Mouse (Mus musculus): ENCODE measurements around the gene Pycr1. TPM values are rescaled to one million over a fixed set of nuclear protein-coding genes. Genes with fewer than 3 reads are reported as not detected.

Gene Pycr1
- total and polyA plus RNA-seq, 2 experiments from 2014 or later, result 8.6 to 10.4 TPM

GRCm38 (mm10) chr11:120627468-120628300 is 15.9 kb downstream of the Pycr1 start:
- ATAC-seq (ENCODE audit: low FRiP score) (no peak), DNase-seq (ENCODE audit: low spot score) (no peak)
- H3K27ac ChIP-seq (ENCODE audit: low read depth, low read length), result no peak overlapping the region
- no peak overlapping the region for H3K9ac ChIP-seq (replicated peaks; ENCODE audit: low read length, poor library complexity, severe bottlenecking)
- H3K4me1 ChIP-seq (ENCODE audit: insufficient read depth, low read length), result peaks cover 8% of the 10 kb centered on the region
- peaks cover 33% of the 10 kb centered on the region for H3K36me3 ChIP-seq (ENCODE audit: insufficient read depth, low read length)
- WGBS, result 82% methylated on average over 22 of the region's 22 CpGs
- H3K4me2 ChIP-seq (ENCODE audit: low read depth, low read length, poor library complexity, severe bottlenecking), result no peak overlapping the region
- H3K27me3 ChIP-seq (ENCODE audit: insufficient read depth, low read length), result no peaks in the 10 kb centered on the region
- H3K4me3 ChIP-seq (ENCODE audit: low read depth, low read length), result no peak overlapping the region
- H3K9me3 ChIP-seq (ENCODE audit: low read length), result no peaks in the 10 kb centered on the region
- TF ChIP-seq CTCF (IDR thresholded peaks at IDR 0.05), result no peak

GRCm38 (mm10) chr11:120626785-120627467 is 16.6 kb downstream of the Pycr1 start:
- Histone ChIP-seq H3K27me3 (ENCODE audit: insufficient read depth, low read length) (no peaks in the 10 kb centered on the region), H3K9ac (replicated peaks; ENCODE audit: low read length, poor library complexity, severe bottlenecking) (no peak overlapping the region), H3K4me2 (ENCODE audit: low read depth, low read length, poor library complexity, severe bottlenecking) (no peak overlapping the region), H3K4me3 (ENCODE audit: low read depth, low read length) (no peak overlapping the region), H3K9me3 (ENCODE audit: low read length) (no peaks in the 10 kb centered on the region), H3K36me3 (ENCODE audit: insufficient read depth, low read length) (peaks cover 36% of the 10 kb centered on the region), H3K27ac (ENCODE audit: low read depth, low read length) (no peak overlapping the region), H3K4me1 (ENCODE audit: insufficient read depth, low read length) (peaks cover 8% of the 10 kb centered on the region)
- WGBS, result 87% methylated on average over 11 of the region's 11 CpGs
- no peak for DNase-seq (ENCODE audit: low spot score)
- TF ChIP-seq CTCF (IDR thresholded peaks at IDR 0.05), result no peak
- ATAC-seq (ENCODE audit: low FRiP score), result no peak

GRCm38 (mm10) chr11:120625152-120625775 is 18.3 kb downstream of the Pycr1 start, which contains the start of gene Sirt7:
Gene Sirt7 (minus strand): TSS chr11:120625240.
- no peaks in the 10 kb centered on the region for H3K9me3 ChIP-seq (ENCODE audit: low read length)
- H3K4me1 ChIP-seq (ENCODE audit: insufficient read depth, low read length), result peaks cover 3% of the 10 kb centered on the region; the same call in 1 of the 2 replicates
- peak within 1 kb of the TSS; percentile 64 for H3K4me3 ChIP-seq (ENCODE audit: low read depth, low read length)
- WGBS, result 15% methylated on average over 5 of the region's 5 CpGs
- H3K9ac ChIP-seq (replicated peaks; ENCODE audit: low read length, poor library complexity, severe bottlenecking), result peak within 1 kb of the TSS; percentile 59
- no peak for TF ChIP-seq CTCF (IDR thresholded peaks at IDR 0.05)
- H3K27ac ChIP-seq (ENCODE audit: low read depth, low read length), result peak within 1 kb of the TSS; percentile 86
- H3K4me2 ChIP-seq (ENCODE audit: low read depth, low read length, poor library complexity, severe bottlenecking), result peak within 1 kb of the TSS; percentile 97
- DNase-seq (ENCODE audit: low spot score) (no peak), ATAC-seq (ENCODE audit: low FRiP score) (peak; percentile 45)
- H3K36me3 ChIP-seq (ENCODE audit: insufficient read depth, low read length), result peaks cover 51% of the 10 kb centered on the region
- H3K27me3 ChIP-seq (ENCODE audit: insufficient read depth, low read length), result no peaks in the 10 kb centered on the region

- no peaks in the 10 kb centered on the region for H3K27me3 ChIP-seq (ENCODE audit: insufficient read depth, low read length)
- no peak for TF ChIP-seq CTCF (IDR thresholded peaks at IDR 0.05)
- H3K36me3 ChIP-seq (ENCODE audit: insufficient read depth, low read length), result peaks cover 52% of the 10 kb centered on the region
- DNase-seq (ENCODE audit: low spot score) (peak; percentile 94), ATAC-seq (ENCODE audit: low FRiP score) (peak; percentile 83)
- H3K27ac ChIP-seq (ENCODE audit: low read depth, low read length), result peak overlapping the region; percentile 86
- peak overlapping the region; percentile 64 for H3K4me3 ChIP-seq (ENCODE audit: low read depth, low read length)
- WGBS, result under 1% methylated on average over 47 of the region's 53 CpGs
- H3K9me3 ChIP-seq (ENCODE audit: low read length), result no peaks in the 10 kb centered on the region
- peak overlapping the region; percentile 97 for H3K4me2 ChIP-seq (ENCODE audit: low read depth, low read length, poor library complexity, severe bottlenecking)
- H3K4me1 ChIP-seq (ENCODE audit: insufficient read depth, low read length), result 0 out of 2 replicates have a peak, but pooled peaks cover 3% of the 10 kb centered on the region
- peak overlapping the region; percentile 59 for H3K9ac ChIP-seq (replicated peaks; ENCODE audit: low read length, poor library complexity, severe bottlenecking)
These were observed 18.9 kb downstream of the Pycr1 start for GRCm38 (mm10) chr11:120624680-120625111.

- peak overlapping the region; percentile 86 for H3K27ac ChIP-seq (ENCODE audit: low read depth, low read length)
- WGBS, result 14% methylated on average over 29 of the region's 30 CpGs
- peak overlapping the region; percentile 59 for H3K9ac ChIP-seq (replicated peaks; ENCODE audit: low read length, poor library complexity, severe bottlenecking)
- TF ChIP-seq CTCF (IDR thresholded peaks at IDR 0.05), result peak; percentile 68
- peak overlapping the region; percentile 64 for H3K4me3 ChIP-seq (ENCODE audit: low read depth, low read length)
- H3K4me2 ChIP-seq (ENCODE audit: low read depth, low read length, poor library complexity, severe bottlenecking), result peak overlapping the region; percentile 97
- H3K36me3 ChIP-seq (ENCODE audit: insufficient read depth, low read length), result peaks cover 48% of the 10 kb centered on the region
- H3K9me3 ChIP-seq (ENCODE audit: low read length), result no peaks in the 10 kb centered on the region
- DNase-seq (ENCODE audit: low spot score), result peak; percentile 65
- ATAC-seq (ENCODE audit: low FRiP score), result 0 out of 2 replicates have a peak, but pooled peaks have one; percentile 59
- H3K4me1 ChIP-seq (ENCODE audit: insufficient read depth, low read length), result 0 out of 2 replicates have a peak, but pooled peaks cover 3% of the 10 kb centered on the region
- H3K27me3 ChIP-seq (ENCODE audit: insufficient read depth, low read length), result no peaks in the 10 kb centered on the region
These were observed 19.4 kb downstream of the Pycr1 start for GRCm38 (mm10) chr11:120623961-120624679.
